Mouse (Mus musculus) midbrain, embryonic 15.5 days (tissue): ENCODE measurements around the gene Stra6. TPM values are rescaled to one million over a fixed set of nuclear protein-coding genes. Genes with fewer than 3 reads are reported as not detected.

Experiments
- ATAC-seq: fragments of 200-750 bp; cut with Nextera tagmentation; replicated peaks from 2 replicates; pipeline ENCODE4 v1.8.0; 2017; ENCODE audit warnings: moderate TSS enrichment
- H3K27ac ChIP-seq: fragments of 300-500 bp; sonication (generic); 2 replicates; pipeline ENCODE4 v1.5.1; 2015; ENCODE audit warnings: mild to moderate bottlenecking, inconsistent platforms
- H3K27me3 ChIP-seq: fragments of 300-500 bp; sonication (generic); replicated peaks from 2 replicates; pipeline ENCODE4 v1.6.1; 2015; ENCODE audit warnings: inconsistent platforms
- H3K36me3 ChIP-seq: fragments of 300-500 bp; sonication (generic); replicated peaks from 2 replicates; pipeline ENCODE4 v1.6.1; 2015; ENCODE audit warnings: inconsistent platforms
- H3K4me1 ChIP-seq: fragments of 300-500 bp; sonication (generic); 2 replicates; pipeline ENCODE4 v1.6.1; 2015; ENCODE audit warnings: inconsistent platforms
- H3K4me2 ChIP-seq: fragments of 300-500 bp; sonication (generic); 2 replicates; pipeline ENCODE4 v1.6.1; 2015; ENCODE audit warnings: inconsistent platforms, mild to moderate bottlenecking, moderate library complexity
- H3K4me3 ChIP-seq: fragments of 300-500 bp; sonication (generic); 2 replicates; pipeline ENCODE4 v1.5.1; 2015; ENCODE audit warnings: mild to moderate bottlenecking, inconsistent platforms
- H3K9ac ChIP-seq: fragments of 300-500 bp; sonication (generic); 2 replicates; pipeline ENCODE4 v1.6.1; 2015; ENCODE audit warnings: mild to moderate bottlenecking, inconsistent platforms
- H3K9me3 ChIP-seq: fragments of 300-500 bp; sonication (generic); 2 replicates; pipeline ENCODE4 v1.6.1; 2016; ENCODE audit warnings: inconsistent platforms
- WGBS: fragments of 180-500 bp; shearing (Covaris S2); methylation state at CpG from one replicate; pipeline ENCODE4 v1.1.7; 2015; ENCODE audit warnings: mixed read lengths; 5-methylcytosine and 5-hydroxymethylcytosine counted together
- polyA plus RNA-seq: library from polyadenylated mRNA; unstranded; fragments of >200 nt; fragmentation: Nextera tagmentation; extraction: Ambion mirVana; gene quantifications from 2 replicates; pipeline ENCODE4 v1.2.1, GENCODE M21; 2015

Gene Stra6
- polyA plus RNA-seq, 1 experiment from 2014 or later: 15.7 TPM

- H3K4me1 ChIP-seq: peaks cover 46% of the 10 kb centered on the region
- H3K9ac ChIP-seq: no peak overlapping the region
- no peaks in the 10 kb centered on the region for H3K9me3 ChIP-seq
- H3K4me3 ChIP-seq: no peak overlapping the region
- no peak overlapping the region for H3K4me2 ChIP-seq
- no peak for ATAC-seq
- peak overlapping the region; percentile 51 for H3K27ac ChIP-seq
- no peaks in the 10 kb centered on the region for H3K36me3 ChIP-seq
- 18% methylated on average over 9 of the region's 9 CpGs for WGBS
- no peaks in the 10 kb centered on the region for H3K27me3 ChIP-seq
These were observed 22.6 kb downstream of the Stra6 start for GRCm38 (mm10) chr9:58086203-58086602.

GRCm38 (mm10) chr9:58086861-58087260 is 23.3 kb downstream of the Stra6 start:
- 48% methylated on average over 7 of the region's 7 CpGs for WGBS
- Histone ChIP-seq H3K4me2 (no peak overlapping the region), H3K9me3 (no peaks in the 10 kb centered on the region), H3K27ac (peak overlapping the region; percentile 51), H3K4me3 (no peak overlapping the region), H3K9ac (no peak overlapping the region), H3K27me3 (no peaks in the 10 kb centered on the region), H3K4me1 (peaks cover 46% of the 10 kb centered on the region), H3K36me3 (no peaks in the 10 kb centered on the region)
- no peak for ATAC-seq

GRCm38 (mm10) chr9:58087277-58087998 is 23.9 kb downstream of the Stra6 start:
- H3K4me3 ChIP-seq: no peak overlapping the region
- peaks cover 46% of the 10 kb centered on the region for H3K4me1 ChIP-seq
- ATAC-seq: no peak
- H3K27ac ChIP-seq: peak overlapping the region; percentile 51
- WGBS: 61% methylated on average over 7 of the region's 7 CpGs
- no peak overlapping the region for H3K9ac ChIP-seq
- no peaks in the 10 kb centered on the region for H3K36me3 ChIP-seq
- H3K4me2 ChIP-seq: no peak overlapping the region
- no peaks in the 10 kb centered on the region for H3K9me3 ChIP-seq
- no peaks in the 10 kb centered on the region for H3K27me3 ChIP-seq

- no peaks in the 10 kb centered on the region for H3K36me3 ChIP-seq
- H3K4me3 ChIP-seq: no peak overlapping the region
- no peak for ATAC-seq
- 67% methylated on average over 4 of the region's 4 CpGs for WGBS
- no peaks in the 10 kb centered on the region for H3K9me3 ChIP-seq
- H3K4me2 ChIP-seq: no peak overlapping the region
- H3K4me1 ChIP-seq: peaks cover 23% of the 10 kb centered on the region
- H3K9ac ChIP-seq: no peak overlapping the region
- H3K27me3 ChIP-seq: no peaks in the 10 kb centered on the region
- H3K27ac ChIP-seq: no peak overlapping the region
These were observed 28.2 kb downstream of the Stra6 start for GRCm38 (mm10) chr9:58091623-58092425.

- ATAC-seq: peak; percentile 22; the same call in 1 of the 2 replicates
- 62% methylated on average over 7 of the region's 7 CpGs for WGBS
These were observed 29.1 kb downstream of the Stra6 start for GRCm38 (mm10) chr9:58092581-58093269.

GRCm38 (mm10) chr9:58093776-58094175 is 30.2 kb downstream of the Stra6 start:
- Histone ChIP-seq H3K9me3 (no peaks in the 10 kb centered on the region), H3K4me1 (peaks cover 14% of the 10 kb centered on the region), H3K36me3 (no peaks in the 10 kb centered on the region), H3K4me2 (no peak overlapping the region), H3K27ac (no peak overlapping the region), H3K27me3 (no peaks in the 10 kb centered on the region), H3K9ac (no peak overlapping the region), H3K4me3 (no peak overlapping the region)
- no peak for ATAC-seq
- 67% methylated on average over 3 of the region's 3 CpGs for WGBS

More at GRCm38 (mm10) chr9:58092581-58093269, 29.1 kb downstream of the Stra6 start:
- H3K27me3 ChIP-seq: no peaks in the 10 kb centered on the region
- no peak overlapping the region for H3K27ac ChIP-seq
- no peak overlapping the region for H3K9ac ChIP-seq
- H3K4me3 ChIP-seq: no peak overlapping the region
- H3K9me3 ChIP-seq: no peaks in the 10 kb centered on the region
- peaks cover 23% of the 10 kb centered on the region for H3K4me1 ChIP-seq
- no peaks in the 10 kb centered on the region for H3K36me3 ChIP-seq
- no peak overlapping the region for H3K4me2 ChIP-seq

- no peak overlapping the region for H3K4me3 ChIP-seq
- no peaks in the 10 kb centered on the region for H3K36me3 ChIP-seq
- H3K27me3 ChIP-seq: no peaks in the 10 kb centered on the region
- no peak overlapping the region for H3K4me2 ChIP-seq
- H3K9ac ChIP-seq: no peak overlapping the region
- 79% methylated on average over 6 of the region's 6 CpGs for WGBS
- peak overlapping the region; percentile 13; the same call in 1 of the 2 replicates for H3K27ac ChIP-seq
- no peak for ATAC-seq
- no peaks in the 10 kb centered on the region for H3K9me3 ChIP-seq
- H3K4me1 ChIP-seq: peaks cover 14% of the 10 kb centered on the region
These were observed 32.4 kb downstream of the Stra6 start for GRCm38 (mm10) chr9:58095977-58096376.

GRCm38 (mm10) chr9:58096629-58097301 is 33.2 kb downstream of the Stra6 start:
- peaks cover 21% of the 10 kb centered on the region for H3K4me1 ChIP-seq
- no peak overlapping the region for H3K9ac ChIP-seq
- peak overlapping the region; percentile 77 for H3K27ac ChIP-seq
- H3K4me2 ChIP-seq: no peak overlapping the region
- no peaks in the 10 kb centered on the region for H3K27me3 ChIP-seq
- H3K9me3 ChIP-seq: no peaks in the 10 kb centered on the region
- peak; percentile 81 for ATAC-seq
- H3K4me3 ChIP-seq: no peak overlapping the region
- H3K36me3 ChIP-seq: no peaks in the 10 kb centered on the region
- 36% methylated on average over 5 of the region's 5 CpGs for WGBS

- Histone ChIP-seq H3K36me3 (no peaks in the 10 kb centered on the region), H3K4me3 (no peak overlapping the region), H3K9ac (no peak overlapping the region), H3K9me3 (no peaks in the 10 kb centered on the region), H3K4me2 (no peak overlapping the region), H3K27ac (no peak overlapping the region), H3K4me1 (peaks cover 24% of the 10 kb centered on the region), H3K27me3 (no peaks in the 10 kb centered on the region)
- ATAC-seq: no peak
- WGBS: 82% methylated on average over 5 of the region's 5 CpGs
These were observed 36.4 kb downstream of the Stra6 start for GRCm38 (mm10) chr9:58099836-58100565.

GRCm38 (mm10) chr9:58102013-58102412 is 38.4 kb downstream of the Stra6 start:
- Histone ChIP-seq H3K4me3 (no peak overlapping the region), H3K9me3 (no peaks in the 10 kb centered on the region), H3K27me3 (no peaks in the 10 kb centered on the region), H3K27ac (no peak overlapping the region), H3K9ac (no peak overlapping the region), H3K4me1 (peaks cover 16% of the 10 kb centered on the region), H3K4me2 (no peak overlapping the region), H3K36me3 (no peaks in the 10 kb centered on the region)
- no peak for ATAC-seq
- 65% methylated on average over 4 of the region's 4 CpGs for WGBS

- Histone ChIP-seq H3K4me3 (no peak overlapping the region), H3K4me2 (no peak overlapping the region), H3K4me1 (peaks cover 16% of the 10 kb centered on the region; the same call in 1 of the 2 replicates), H3K36me3 (no peaks in the 10 kb centered on the region), H3K27ac (no peak overlapping the region), H3K9me3 (no peaks in the 10 kb centered on the region), H3K27me3 (no peaks in the 10 kb centered on the region), H3K9ac (no peak overlapping the region)
- ATAC-seq: no peak
- 44% methylated on average over 6 of the region's 6 CpGs for WGBS
These were observed 40.1 kb downstream of the Stra6 start for GRCm38 (mm10) chr9:58103647-58104046.
